Mouse (Mus musculus): ENCODE results near the gene Fam183b. TPM values are rescaled to one million over a fixed set of nuclear protein-coding genes. Genes with fewer than 3 reads are reported as not detected.
"Not testable (repeated sequence)": the region's sequence is repeated elsewhere in the genome, so short reads cannot be mapped to it uniquely, and the experiment has no call there.

Gene Fam183b
- not detected for polyA plus RNA-seq (2017; shearing (Covaris generic))

GRCm38 (mm10) chr11:58801558-58802228 lies at the start of gene Fam183b:
Gene Fam183b (minus strand): TSS chr11:58801960.
- no peak for ATAC-seq

DNA sequence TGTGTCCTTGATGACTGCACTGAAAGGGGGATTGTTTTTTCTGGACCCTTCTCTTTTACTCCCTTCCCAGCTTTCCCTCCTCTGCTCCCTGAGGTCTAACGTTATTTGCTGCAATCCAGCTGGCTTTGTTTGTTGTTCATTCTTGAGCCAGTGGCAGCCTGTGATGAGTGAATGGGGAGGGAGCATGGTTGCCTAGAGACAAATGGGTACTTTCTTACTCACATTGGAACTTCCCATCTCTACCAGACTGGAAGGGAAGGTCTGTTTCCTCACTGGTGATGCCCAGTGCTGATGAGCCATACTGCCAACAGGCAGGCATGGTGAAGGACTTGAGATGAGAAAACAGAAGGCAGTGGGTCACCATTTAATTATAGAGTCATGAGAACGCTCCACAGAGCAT lies 48.0 kb upstream of the Fam183b start:
- no peak for ATAC-seq

DNA sequence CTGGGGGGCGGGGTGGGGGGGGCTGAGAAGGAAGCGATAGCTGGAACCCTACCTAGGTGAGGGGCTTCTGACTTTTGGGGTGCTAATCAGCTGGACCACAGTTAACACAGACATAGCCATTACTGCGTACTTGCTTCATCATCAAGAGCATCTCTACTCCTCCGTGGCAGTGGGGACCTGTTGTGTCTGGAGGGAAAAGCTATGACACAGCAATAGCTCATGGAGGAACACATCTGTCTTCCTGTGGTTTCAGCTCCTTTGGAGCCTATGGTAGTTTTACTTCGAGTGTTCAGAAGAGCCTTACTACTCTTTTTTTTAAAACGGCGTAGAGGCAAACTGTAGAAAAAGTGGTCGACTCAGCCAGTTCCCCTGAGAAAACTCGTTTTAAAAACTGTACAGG lies 45.9 kb upstream of the Fam183b start:
- no peak for ATAC-seq

DNA sequence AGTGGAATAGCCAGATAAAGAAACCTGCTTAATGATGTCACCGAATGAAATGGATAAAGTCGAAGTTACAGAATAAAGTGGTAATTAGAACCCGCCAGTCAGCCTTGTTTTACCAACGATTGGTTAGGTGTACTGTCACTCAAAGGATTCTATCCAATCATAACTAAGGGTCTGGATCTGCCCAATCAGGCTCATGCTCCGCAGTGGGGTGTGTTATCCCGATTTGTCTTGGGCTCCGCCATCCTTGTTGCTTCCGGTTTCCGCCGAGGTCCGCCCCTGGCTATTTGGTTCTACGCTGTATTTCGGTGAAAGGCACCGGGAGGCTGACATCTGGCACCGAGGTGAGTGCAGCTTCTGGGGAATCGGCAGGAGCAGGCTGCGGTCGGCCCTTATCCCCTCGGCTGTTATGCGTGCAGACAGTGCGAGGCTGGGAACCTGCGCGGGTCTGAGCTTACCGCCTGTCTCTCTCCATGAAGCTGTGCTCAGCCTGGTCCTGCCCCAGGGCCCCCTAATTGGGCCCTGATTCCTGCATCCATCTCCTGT lies 45.2 kb upstream of the Fam183b start, which contains the start of gene Gm12258:
TSS of gene Gm12258 (plus strand) at position 240 of the 543 bp plus-strand sequence.
- peak; percentile 100 for ATAC-seq

DNA sequence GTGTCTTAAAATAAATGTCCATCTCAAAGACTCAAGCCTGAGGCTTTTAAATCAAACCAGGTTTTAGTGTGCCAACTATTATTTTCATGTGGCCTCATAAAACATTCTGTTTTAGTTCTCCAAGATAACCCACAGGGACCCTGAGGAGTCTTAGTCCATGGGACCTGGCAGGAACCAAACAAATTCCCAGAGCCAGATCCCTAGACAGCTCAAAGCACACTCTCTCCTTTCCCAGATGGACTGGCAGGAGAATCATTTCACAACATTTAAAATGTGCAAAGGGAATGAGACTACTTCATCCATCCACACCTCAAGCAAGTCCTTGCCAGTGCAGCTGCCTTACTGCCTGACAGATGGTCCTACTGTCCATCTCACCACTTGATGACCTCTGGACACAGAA lies 37.2 kb upstream of the Fam183b start, which contains the start of gene Olfr311:
TSS of gene Olfr311 (plus strand) at position 301 of the 400 bp plus-strand sequence.
- ATAC-seq, result not testable (repeated sequence)

GRCm38 (mm10) chr11:58832541-58832940 lies 30.8 kb upstream of the Fam183b start:
- ATAC-seq, result not testable (repeated sequence)

DNA sequence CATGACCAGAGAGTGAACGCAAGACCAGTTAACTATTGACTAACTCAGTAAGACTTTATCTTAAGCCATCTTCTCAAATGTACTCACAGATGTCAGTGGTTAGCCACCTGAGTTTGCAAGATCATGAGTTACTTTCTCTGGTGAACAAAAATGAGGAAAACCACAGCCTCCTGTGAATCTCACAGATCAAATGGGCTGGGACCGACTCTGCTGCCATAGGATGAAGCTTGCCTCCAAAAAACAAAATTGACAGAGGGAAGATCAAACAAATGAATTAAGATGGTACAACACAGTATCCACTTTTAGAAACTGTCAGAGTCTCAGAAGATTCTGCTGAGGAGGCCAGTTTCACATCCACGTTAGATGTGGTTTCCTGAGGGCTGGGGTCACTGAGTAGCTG lies 28.0 kb upstream of the Fam183b start:
- no peak for ATAC-seq

DNA sequence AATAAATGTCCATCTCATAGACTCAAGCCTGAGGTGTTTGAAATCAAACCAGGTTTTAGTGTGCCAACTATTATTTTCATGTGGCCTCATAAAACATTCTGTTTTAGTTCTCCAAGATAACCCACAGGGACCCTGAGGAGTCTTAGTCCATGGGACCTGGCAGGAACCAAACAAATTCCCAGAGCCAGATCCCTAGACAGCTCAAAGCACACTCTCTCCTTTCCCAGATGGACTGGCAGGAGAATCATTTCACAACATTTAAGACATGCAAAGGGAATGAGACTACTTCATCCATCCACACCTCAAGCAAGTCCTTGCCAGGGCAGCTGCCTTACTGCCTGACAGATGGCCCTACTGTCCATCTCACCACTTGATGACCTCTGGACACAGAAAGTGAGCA lies 27.2 kb upstream of the Fam183b start, which contains the start of gene Olfr312:
TSS of gene Olfr312 (plus strand) at position 301 of the 400 bp plus-strand sequence.
- ATAC-seq, result not testable (repeated sequence)

DNA sequence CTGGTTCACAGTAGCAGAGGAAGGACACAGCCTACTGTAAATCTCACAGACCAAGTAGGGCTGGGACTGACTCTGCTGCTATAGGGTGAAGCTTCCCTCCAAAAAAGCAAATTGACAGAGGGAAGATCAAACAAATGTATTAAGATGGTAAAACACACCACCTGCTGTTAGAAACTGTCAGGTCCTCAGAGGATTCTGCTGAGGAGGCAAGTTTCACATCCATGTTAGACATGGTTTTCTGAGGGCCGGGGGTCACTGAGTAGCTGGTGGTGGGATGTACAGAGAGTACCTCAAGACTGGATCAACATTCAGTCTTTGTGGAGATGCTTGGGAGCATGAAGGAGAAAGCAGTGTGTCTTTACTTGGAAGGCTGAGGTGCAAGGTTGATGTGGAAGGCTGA lies 13.9 kb upstream of the Fam183b start:
- ATAC-seq, result no peak

DNA sequence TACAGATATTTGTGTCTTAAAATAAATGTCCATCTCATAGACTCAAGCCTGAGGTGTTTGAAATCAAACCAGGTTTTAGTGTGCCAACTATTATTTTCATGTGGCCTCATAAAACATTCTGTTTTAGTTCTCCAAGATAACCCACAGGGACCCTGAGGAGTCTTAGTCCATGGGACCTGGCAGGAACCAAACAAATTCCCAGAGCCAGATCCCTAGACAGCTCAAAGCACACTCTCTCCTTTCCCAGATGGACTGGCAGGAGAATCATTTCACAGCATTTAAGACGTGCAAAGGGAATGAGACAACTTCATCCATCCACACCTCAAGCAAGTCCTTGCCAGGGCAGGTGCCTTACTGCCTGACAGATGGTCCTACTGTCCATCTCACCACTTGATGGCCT lies 12.9 kb upstream of the Fam183b start, which contains the start of gene Olfr313:
TSS of gene Olfr313 (plus strand) at position 301 of the 400 bp plus-strand sequence.
- not testable (repeated sequence) for ATAC-seq

GRCm38 (mm10) chr11:58812001-58812400 lies 10.2 kb upstream of the Fam183b start:
- no peak for ATAC-seq

- no peak for ATAC-seq
These were observed 2.6 kb upstream of the Fam183b start for GRCm38 (mm10) chr11:58804393-58804792.

- no peak for ATAC-seq
These were observed 2.1 kb upstream of the Fam183b start for GRCm38 (mm10) chr11:58803871-58804270.

DNA sequence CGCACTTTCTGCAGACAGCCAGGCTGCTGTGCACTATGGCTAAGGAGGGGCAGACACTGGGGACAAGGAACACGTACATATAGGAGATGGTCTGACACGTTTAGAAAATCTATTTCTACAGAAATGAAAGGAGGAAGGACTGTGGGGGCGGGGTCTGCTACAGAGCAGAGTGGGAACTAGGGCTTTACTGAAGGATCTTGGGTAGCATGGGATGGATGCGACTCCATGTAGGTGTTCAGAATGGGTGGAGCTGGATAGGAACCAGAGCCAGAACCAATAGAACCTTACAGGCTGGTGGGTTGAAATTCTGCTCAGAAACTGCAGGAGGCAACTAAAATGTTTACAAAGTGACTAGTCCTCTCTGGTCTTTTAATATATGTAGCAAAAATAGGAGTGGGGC lies 2.0 kb downstream of the Fam183b start:
- ATAC-seq, result no peak

- ATAC-seq, result no peak
These were observed 4.9 kb downstream of the Fam183b start for GRCm38 (mm10) chr11:58796850-58797249.

- ATAC-seq, result no peak
These were observed 5.9 kb downstream of the Fam183b start for GRCm38 (mm10) chr11:58795856-58796255.

DNA sequence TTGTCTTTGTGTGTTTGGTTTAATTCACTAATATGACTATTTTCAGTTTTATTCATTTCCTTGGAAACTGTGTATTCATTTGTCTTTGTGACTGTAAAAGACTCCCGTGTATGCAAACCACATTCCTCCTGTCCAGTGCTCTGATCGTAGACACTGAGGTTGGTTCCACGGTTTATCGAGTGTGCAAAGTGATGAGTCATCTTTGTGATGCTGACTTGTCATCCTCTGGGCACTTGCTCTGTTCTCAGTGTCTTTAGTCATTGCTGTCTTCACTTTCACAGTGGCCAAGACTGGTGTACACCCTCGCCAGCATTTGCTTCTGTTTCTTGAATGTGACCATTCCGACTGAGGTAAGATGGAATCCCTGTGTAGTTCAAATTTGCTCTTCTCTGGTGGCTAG lies 11.1 kb downstream of the Fam183b start:
- no peak for ATAC-seq

- ATAC-seq, result no peak
These were observed 11.7 kb downstream of the Fam183b start for GRCm38 (mm10) chr11:58790053-58790452.

DNA sequence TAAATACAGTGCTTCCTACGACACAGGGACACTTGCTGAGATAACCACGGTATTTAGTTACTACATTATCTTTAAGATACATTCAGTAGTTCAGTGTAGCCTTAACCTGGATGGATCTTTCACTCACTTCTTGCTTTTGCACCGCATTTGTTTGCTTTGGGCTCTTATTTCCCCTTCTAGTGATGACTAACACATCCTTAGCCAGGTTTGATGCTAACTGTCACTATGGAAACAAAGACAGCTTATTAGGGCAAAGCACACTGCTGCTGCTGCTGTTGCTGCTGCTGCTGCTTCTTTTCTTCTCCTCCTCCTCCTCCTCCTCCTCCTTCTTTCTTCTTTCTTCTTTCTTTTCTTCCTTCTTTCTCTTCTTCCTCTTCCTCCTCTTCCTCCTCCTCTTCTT lies 12.2 kb downstream of the Fam183b start:
- no peak for ATAC-seq

- no peak for ATAC-seq
These were observed 13.4 kb downstream of the Fam183b start for GRCm38 (mm10) chr11:58788346-58788745.

DNA sequence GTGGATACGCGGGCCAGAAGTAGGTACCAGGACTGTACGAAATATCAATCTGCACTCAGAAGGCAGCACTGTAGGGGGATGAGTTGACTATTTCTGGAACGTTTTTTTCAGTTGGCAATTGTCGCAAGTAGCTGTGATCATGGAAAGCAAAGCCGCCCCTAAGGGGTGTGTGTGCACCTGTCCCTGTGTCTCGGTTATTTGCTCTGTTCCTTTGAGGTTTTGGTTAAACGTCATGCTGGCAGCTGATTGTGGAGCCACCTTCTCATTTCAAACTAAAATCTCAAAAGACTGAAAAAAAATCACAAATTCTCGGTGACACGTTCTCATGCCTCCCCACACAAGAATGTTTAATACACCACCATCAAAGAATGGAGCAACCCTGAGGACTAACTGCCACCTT lies 14.1 kb downstream of the Fam183b start:
- ATAC-seq, result no peak

GRCm38 (mm10) chr11:58784182-58784581 lies 17.6 kb downstream of the Fam183b start:
- no peak for ATAC-seq

- ATAC-seq, result no peak
These were observed 19.2 kb downstream of the Fam183b start, which contains the start of gene Olfr314 for GRCm38 (mm10) chr11:58782480-58783089. Gene Olfr314 (plus strand): TSS chr11:58782952.

GRCm38 (mm10) chr11:58772888-58773287 lies 28.9 kb downstream of the Fam183b start, which contains the start of gene Olfr315:
Gene Olfr315 (plus strand): TSS chr11:58773188.
- ATAC-seq, result no peak
